Mouse (Mus musculus) v-Abl transformed pro-B cells (cell line): ENCODE measurements around the gene Scnm1.
"Not testable (repeated sequence)": the region's sequence is repeated elsewhere in the genome, so short reads cannot be mapped to it uniquely, and the experiment has no call there.

Experiments
- in situ Hi-C, 2 experiments: fragments of 400-800 bp; cut with MboI; formaldehyde crosslinking; loops; one replicate each; pipeline ENCODE4 v1.15.1; 2025; ENCODE audit not compliant: unreplicated experiment in 2 of 2

Gene Scnm1

DNA sequence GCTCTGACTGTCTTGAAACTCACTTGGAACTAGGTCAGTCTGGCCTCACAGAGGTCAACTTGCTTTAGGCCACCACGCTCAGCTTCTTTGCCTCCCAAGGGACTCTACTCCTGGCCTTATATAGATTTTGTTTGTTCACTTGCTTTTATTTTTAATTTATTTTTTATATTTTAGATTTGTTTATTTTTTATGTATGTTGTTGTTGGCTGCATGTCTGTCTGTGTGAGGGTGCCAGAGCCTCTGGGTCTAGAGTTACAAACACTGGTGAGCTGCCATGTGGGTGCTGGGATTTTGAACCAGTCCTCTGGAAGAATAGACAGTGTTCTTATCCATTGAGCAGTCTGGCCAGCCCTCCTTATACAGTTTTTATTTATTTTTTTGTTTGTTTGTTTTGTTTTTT lies 21.1 kb downstream of the Scnm1 start:
- in situ Hi-C loops: no loop called here

- in situ Hi-C loops: no loop called here
Measured at GRCm38 (mm10) chr3:95110911-95111726, 22.7 kb downstream of the Scnm1 start, which contains the start of gene Vps72. Gene Vps72, plus strand, starts transcription at chr3:95111022.

- in situ Hi-C loops: no loop called here
Measured at GRCm38 (mm10) chr3:95107898-95108297, 25.9 kb downstream of the Scnm1 start.

- in situ Hi-C loops: not testable (repeated sequence)
Measured at GRCm38 (mm10) chr3:95107308-95107707, 26.5 kb downstream of the Scnm1 start.

- in situ Hi-C loops: no loop called here
Measured at GRCm38 (mm10) chr3:95106338-95107117, 27.3 kb downstream of the Scnm1 start, which contains the start of gene Pip5k1a. Gene Pip5k1a, minus strand, starts transcription at chr3:95106930.

DNA sequence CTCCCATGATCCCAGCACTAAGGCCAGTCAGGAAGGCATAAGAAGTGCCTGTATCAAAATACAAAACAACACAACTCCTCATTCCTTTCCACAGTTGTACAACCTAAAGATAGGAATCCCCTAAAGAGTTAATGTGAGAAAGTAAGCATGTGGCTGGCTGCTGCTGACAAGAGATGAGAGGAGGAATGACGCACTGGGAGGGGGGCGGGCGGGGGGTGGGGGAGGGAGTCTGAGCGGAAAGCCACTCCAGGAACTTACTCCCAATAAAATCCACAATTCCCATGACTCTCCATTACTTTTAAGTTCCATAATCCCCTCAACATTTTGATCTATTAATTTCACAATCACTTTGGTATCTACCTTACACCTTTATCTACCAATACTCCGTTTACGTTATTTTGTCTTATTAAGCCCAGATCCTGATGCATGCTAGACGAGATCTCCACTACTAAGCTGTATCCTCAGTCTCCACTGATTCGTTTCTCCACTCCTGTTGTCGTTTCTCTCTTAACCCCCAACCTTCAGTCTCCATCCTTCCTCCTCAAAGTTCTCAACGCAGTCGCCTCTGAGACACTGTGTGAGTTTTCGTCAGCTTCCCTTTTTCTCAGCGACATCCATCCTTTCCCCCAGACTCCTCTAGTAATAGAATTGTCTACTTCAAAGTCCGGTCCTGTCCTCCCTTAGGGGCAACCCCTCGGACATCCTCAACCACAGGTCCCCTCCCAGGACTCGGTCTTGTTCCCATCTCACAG lies 28.0 kb downstream of the Scnm1 start:
- in situ Hi-C loops: no loop called here

DNA sequence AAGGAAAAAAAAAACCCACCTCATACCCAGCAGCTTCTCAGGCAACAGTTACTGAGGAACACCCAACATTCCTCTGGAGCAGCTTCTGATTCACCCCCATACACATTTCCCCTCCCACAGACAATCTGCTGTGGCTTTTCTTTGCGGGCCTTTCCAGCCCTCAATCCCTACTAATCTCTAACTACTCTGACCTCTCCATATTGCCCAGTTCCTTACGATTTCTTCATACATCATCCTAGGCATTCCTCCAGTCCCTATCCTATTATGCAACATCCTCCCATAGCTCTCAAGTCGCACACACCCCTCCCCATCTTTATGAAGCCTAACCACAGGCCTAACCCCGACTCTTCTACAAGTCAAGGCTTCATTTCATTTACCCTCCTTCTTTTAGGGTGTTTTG lies 28.7 kb downstream of the Scnm1 start:
- in situ Hi-C loops: no loop called here

GRCm38 (mm10) chr3:95100854-95101253 lies 33.0 kb downstream of the Scnm1 start:
- in situ Hi-C loops: no loop called here

DNA sequence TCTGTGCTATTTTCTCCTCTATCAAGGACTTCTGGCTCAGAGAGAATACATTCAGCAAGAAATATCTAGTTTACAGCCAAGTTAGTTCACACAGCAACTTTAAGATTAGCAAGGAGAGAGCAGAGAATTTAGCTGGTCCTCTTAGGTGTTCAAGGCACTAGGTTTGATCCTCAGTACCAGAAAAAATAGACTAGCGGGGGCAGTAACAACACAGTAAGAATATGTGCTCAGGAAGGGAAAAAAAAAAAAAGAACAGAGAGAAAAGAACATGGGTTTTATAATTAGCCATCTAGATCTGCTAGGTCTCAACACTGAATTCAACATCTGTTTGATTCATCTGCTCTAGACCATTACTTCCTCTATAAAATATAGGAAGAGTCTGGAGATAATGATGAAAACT lies 45.7 kb downstream of the Scnm1 start:
- in situ Hi-C loops: no loop called here
